Mouse (Mus musculus): ENCODE measurements at regions not wholly inside any gene's neighbourhood (a gene's known extent, or its start where the extent isn't known, plus 50 kb on each side); places are given as distances from the start of the nearest gene placed in this dataset.

DNA sequence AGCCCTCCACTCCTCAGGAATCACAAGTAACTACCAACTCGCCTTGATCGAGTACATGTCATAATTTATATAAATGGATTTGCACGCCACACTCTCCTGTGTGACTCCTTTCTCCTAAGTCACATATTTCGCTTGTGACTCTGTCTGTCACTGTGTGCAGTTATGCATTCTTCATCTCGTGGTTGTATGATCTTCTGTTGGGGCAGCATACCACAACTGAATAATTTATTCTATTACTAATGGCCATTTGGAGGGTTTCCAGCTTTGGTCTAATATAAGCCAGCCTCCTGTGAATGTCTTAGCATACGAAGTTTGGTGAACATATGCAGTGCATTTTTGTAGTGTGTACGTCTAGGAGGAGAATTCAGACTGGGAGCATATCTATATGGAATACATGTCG is 176.6 kb upstream of the Tmem72 start:
- no peak for TF ChIP-seq CTCF (IDR thresholded peaks at IDR 0.05; ENCODE audit: insufficient read depth, low read depth, low read length)
- no peak for TF ChIP-seq POLR2A (IDR thresholded peaks at IDR 0.05; ENCODE audit: insufficient read depth, low read depth, low read length)

All from olfactory bulb, adult 2 months (tissue).